Mouse (Mus musculus) ovary, adult 18-20 months (tissue): Measurements from ENCODE around the gene Klhl40.

ENCODE experiments used
- DNase-seq: peaks from one replicate; pipeline ENCODE4 v3.0.0; 2022; ENCODE audit warnings: low spot score, mixed read lengths

Gene Klhl40

DNA sequence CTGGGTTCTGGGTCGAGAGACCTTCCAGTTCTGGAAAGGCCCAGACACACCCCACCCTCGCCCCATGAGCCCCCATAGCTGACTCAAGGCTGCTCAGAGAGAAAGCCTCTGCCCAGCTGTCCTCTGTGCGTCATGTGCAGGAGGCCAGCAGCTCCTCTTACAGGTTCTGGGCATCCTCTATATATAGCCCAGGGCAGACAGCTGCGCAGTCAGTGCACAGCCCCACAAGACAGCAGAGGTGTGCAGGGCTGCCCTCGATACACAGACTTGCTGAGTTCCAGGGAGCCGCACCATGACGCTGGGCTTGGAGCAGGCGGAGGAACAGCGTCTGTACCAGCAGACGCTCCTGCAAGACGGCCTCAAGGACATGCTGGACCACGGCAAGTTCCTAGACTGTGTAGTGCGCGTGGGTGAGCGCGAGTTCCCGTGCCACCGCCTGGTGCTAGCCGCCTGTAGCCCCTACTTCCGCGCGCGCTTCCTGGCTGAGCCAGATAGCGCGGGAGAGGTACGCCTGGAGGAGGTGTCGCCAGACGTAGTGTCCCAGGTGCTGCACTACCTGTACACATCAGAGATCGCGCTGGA, at the start of gene Klhl40:
TSS of gene Klhl40 (plus strand) at position 124 of the 582 bp plus-strand sequence.
- no peak for DNase-seq

DNA sequence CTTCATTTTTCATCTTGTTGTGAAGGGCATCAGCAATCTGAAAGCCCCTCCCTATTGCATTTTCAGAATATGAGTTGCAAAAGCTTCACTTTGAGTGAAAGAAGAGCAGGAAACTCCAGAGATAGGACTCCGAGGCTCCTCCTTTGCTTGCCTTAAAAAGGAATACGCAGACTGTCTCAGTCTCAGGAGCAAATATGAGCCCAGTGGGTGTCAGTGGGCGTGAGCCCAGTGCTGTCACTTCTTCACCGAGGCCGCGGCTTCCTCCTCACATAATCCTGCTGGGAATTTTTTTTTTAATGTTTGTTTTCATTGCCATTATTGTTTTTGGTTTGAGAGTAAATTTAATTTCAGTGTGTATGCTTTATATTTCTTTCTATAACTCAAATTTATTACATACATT, 36.9 kb upstream of the Klhl40 start:
- DNase-seq: no peak

DNA sequence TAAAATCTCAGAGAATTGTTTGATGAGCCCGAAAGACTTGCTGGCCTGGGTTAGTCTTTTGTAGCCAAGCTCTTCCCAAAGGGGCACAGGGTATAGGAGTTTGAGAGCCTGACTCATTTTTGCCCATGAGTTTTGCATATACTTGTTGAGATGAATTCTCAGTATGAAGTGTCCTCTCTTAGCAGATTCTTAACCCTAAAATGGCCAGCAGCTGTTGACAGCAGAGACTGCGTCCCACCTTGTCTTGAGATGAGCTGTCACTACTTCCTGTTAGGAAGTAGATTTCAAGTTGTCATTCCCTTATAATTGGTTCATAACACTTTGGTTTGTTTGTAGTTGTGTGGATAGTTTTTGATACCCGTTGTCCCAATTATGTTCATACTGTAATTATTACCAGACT, 36.2 kb upstream of the Klhl40 start:
- no peak for DNase-seq

DNA sequence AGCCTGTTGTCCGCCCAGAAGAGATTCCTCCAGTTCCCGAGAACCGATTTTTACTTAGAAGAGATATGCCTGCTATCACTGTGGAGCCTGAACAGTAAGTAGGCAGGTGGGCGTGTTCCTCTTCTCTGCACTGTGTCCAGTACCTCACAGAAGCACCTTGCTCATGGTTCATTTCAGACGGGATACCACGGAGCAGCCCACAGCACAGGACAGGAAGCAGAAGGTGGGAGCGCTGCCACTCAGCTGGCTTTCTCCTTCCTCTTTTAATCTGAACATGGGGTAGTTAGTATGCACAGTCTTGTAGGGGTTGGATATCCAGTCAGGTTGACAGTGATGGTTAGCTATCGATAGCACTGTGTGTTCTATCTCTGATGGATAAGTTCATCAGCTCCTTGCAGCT, 33.4 kb upstream of the Klhl40 start:
- DNase-seq: no peak

DNA sequence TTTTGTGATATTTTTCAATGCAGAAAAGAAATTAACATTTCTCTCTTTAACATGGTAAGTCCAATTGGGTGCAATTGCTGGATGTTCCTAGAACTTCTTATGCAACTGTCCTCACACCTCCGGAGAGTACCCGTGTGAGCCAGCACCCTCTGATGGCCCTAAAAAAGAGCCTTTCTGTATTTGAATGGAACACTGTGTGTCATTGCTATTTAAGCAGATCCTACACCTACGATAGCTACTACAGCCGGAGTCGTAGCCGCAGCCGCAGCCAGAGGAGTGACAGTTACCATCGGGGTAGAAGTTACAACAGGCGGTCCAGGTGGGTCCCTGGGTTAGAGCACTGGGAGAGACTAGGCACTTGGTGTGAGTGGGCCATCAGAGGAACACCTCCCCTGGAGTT, 24.6 kb upstream of the Klhl40 start:
- no peak for DNase-seq

DNA sequence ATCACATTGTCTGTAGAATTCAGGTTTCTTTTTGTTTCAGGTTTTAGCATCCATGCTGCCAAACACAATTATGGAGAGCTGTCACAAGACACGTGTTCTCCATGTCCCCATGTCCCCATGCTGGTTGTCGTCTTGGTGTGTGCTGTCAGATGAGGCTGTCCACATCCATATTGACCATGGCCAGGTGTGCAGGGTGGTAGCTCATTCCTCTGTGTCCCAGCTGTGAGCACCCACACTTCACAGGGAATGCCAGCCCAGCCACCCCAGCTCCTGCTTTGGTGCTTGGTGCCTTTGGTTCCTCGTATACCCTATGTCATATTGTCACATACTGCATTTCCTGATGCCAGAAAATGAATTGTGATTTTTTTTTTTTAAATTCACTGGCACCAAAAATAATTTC, 22.8 kb upstream of the Klhl40 start:
- no peak for DNase-seq

DNA sequence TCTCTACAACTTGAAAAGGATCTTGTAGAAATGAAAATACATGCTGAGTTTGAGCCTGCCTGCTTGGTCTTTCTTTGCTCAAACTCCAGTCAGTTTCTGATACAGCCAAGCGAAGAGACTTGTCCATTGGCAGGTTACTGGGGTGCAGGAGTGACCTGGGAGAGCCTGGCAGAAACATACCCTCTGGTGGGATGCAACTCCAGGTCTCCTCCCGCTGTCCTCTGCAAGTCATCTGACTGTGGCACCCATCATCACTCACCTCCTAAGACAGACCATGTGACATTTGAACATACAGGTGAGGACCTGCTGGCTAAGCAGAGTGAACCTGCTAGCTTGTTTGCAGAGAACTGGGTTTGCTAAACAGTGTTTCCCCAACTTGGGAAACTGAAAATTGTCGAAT, 20.6 kb upstream of the Klhl40 start:
- no peak for DNase-seq

DNA sequence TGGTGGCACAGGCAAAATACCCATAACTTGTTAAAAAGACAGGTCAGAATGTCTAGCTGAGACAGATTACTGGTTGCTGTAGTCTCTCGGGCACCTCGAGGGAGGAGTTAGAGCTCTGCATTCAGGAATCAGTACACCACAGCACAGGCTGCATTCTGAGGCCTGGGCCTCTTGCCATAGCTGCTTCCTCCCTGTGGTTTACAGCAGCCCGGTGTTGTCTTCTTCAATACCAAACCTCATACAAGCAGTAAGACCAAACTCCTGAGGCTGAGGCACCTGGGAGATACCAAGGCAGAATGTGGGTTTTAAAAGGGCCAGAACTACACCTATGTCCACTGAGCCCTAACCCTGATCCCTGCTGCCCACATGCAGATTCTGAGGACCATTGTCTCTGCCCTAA, 20.0 kb upstream of the Klhl40 start:
- DNase-seq: no peak

DNA sequence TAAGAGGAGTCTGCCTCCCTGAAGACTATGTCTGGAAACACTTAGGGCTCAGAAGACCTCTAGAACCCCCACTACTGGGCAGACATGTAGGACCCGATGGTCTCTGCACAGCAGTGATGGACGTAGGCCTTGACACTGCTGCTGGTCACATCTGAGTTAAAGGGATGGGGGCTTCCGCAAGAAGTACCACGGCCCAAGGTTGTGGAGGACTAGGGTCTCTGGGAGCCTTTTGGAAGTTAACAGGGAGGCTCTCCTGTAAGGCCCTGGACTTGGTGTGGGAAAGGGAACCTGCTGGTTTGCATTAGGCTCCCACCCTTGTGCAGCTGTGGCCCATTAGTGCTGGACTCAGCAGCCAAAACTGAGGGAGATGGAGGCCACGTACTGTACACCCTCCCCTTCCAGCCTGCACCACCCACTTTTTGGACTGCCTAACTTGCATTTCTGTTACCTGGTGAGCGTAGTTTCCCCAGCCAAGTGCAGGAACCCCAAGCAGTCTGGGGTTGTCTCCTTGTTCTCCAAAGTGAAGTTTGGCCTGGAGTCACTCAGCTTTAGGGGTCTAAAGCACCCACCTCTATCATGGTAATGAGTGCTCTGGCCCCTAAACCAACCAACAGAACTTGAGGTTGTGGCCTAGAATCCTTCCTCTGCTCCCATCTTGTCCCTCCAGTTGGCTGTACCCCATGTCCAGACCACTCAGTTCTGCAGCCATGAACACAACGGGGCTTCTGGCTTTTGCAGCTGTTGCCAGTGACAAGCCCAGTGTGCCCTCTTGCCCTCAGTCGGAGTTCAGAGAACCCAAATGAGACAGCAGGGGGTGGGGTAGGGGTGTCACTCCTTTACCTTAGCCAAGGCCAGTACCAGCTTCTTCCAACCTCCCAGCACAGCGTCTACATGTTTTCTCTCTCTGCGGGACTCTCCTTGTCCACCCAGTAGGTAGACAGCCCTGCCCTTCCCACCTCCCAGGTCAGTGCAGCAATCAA, 19.3 kb upstream of the Klhl40 start:
- no peak for DNase-seq

DNA sequence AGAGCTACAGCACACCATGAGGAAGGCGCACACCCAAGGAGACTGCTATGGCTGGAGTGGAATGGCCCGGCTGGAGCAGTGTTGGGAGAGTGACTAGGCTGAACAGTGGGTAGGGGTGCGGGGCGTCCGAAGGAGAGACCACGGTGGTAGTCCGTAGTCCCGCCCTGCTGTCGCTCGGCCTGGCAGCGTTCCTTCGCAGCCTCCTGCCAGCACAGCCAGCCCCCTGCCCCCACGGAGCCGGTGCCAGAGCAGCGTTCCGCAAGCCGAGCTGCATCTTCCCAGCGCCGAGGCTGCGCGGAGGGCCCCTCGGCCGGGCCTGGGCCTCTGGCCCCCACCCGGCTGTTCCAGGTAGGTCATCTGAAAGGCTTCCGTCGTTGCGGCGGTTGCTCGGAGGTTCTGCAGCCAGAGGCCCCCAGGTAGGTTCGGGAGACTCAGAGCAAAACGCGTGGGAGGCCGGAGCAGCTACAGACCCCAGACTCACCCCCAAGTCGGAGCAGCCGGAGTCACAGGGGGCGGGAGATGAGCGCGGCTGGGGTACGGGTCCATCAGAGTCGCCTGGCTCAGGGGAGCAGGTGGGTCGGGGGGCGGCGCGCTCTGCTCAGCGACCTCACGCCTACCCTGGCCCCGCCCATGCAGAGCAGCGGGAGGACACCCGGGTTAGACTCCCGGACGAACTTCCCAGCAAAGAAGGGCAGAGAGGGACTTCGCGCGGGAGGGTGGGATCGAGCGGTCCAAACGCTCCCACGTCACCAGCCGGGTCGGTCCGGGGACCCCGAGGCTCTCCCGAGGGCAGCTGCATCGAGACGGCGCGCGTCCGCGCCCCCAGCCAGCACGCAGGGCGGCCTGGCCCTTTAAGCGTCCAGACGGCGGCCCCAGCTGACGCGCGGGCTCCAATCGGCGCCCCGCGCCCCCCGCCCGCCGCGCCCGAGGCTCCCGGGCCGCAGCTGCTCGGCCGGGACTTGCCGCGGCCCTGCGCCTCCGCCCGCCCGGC, 18.0 kb upstream of the Klhl40 start, which contains the start of gene Zfp651:
TSS of gene Zfp651 (plus strand) at position 240 of the 991 bp plus-strand sequence.
- no peak for DNase-seq

DNA sequence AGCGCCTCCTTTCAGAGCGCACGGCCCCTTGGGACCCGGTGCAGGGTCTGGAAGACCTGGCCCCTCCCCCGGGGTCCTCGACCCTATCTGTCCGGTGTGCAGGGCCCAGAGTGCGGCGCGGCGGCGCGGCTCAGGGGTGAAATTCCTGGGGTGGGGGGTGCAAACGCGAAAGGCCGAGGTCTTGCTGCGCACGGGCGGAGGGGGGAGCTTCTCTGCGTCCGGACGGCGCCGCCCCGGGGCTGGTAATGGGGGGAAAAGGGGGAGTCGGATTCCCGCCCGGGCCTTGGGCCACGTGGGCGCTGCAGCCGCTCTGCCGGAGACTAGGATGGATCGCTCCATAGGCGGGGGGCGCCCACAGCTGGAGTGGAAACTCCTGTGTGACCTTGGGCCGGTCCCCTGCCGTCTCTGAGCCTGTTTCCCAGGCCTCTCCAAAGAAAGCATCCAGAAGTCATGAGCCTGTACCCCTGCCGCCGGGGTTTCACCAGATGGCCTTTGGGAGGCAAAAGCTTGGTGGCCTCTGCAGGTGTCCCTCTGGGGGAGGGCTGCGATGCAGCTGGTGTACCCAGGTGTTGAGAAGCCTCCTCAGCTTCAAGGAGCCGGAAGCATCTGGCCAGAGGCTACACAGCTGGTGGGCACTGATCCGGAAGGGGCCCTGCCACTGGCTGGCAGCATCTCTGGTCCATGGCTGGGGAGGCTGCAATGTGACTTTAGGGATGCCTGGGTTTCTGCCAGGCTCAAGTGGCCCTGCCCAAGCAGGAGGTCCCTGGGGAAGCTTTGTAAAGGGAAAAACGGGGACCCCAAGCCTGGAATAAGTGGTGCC, 16.9 kb upstream of the Klhl40 start:
- DNase-seq: peak; percentile 71

DNA sequence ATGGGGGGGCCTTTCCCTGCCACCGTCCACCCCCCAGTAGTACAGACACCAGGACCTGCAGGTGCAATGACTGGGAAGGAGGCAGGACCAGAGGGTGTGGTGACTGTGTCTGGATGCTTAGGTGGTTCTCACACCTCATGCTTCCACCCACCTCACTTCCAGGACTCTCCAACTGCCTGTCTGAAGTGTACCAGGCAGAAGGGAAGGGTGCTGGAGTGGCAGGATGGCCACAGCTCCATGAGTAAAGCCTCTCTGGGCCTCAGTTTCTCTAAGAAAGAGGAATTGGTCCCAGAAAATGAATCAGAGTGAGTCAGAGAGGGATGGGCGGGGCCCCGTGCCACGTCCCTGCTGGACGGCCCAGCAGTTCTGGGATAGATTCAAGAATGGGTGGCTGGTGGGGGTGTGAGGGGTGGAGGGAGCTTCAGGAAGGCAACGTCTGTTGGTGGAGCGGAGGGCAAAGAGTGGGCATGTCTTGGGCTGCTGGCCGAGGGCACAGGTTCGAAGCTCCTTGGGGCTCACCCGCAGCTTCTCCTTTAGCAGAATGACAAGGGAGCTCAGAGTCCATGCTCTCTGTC, 16.2 kb upstream of the Klhl40 start:
- no peak for DNase-seq

DNA sequence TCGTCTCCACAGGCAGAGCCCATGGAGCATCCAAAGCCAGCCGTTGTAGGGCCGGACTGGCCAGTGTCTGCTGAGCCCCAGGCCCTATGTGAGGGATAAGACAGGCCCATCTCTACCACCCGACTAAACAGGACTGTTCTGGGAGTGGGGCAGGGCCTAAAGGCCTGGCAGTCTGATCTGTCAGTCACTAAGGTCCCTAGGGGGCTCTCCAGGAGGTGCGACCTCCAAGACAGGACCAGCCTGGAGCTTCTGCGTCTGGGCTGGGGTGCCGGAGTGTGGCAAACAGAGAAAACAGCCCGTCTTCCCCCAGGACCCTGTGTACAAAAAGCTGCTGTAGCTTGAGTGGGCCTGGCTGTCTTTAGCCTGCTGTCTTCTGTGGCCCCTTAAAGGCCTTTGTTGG, 15.6 kb upstream of the Klhl40 start:
- no peak for DNase-seq

DNA sequence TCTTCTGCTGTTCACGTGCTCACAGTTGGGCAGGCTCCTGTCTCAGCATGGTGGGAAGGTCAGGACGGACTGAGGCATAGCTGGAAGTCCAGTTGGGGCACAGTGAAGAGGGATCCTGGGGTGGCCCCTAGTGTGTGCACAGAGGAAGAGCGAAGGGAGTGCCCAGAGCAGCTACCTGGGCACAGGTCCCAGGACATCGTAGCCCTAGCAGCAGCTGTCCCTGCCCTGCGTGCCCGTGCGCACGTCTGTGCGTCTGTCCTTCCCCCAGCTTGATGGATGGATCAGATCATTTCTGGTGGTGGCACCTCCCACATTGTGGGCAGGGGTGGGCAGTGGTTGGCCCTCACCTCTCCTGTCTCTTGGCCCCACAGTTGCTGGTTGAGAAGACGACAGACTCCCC, 15.2 kb upstream of the Klhl40 start:
- no peak for DNase-seq

DNA sequence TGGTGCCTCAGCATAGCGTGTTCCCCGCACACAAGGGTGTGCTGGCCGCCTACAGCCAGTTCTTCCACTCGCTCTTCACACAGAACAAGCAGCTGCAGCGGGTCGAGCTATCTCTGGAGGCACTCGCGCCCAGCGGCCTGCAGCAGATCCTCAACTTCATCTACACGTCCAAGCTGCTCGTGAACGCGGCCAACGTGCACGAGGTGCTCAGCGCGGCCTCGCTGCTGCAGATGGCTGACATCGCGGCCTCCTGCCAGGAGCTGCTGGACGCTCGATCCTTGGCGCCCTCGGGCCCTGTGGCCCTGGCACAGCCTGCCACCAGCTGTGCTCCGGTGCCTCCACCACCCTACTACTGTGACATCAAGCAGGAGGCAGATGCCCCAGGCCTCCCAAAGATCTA, 14.6 kb upstream of the Klhl40 start:
- DNase-seq: no peak

DNA sequence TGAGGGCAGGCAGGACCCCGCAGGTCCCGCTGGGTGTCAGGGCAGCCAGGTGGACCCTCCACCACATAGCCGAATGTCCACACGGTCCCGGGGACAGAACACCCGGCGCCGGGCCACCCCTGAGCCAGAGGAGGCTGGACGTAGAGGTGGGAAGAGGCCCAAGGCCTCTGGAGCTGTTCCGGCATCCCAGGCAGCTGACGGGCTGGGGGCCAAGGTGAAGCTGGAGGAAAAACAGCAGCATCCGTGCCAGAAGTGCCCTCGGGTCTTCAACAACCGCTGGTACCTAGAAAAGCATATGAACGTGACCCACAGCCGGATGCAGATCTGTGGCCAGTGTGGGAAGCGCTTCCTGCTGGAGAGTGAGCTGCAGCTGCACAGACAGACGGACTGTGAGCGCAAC, 13.7 kb upstream of the Klhl40 start:
- no peak for DNase-seq

DNA sequence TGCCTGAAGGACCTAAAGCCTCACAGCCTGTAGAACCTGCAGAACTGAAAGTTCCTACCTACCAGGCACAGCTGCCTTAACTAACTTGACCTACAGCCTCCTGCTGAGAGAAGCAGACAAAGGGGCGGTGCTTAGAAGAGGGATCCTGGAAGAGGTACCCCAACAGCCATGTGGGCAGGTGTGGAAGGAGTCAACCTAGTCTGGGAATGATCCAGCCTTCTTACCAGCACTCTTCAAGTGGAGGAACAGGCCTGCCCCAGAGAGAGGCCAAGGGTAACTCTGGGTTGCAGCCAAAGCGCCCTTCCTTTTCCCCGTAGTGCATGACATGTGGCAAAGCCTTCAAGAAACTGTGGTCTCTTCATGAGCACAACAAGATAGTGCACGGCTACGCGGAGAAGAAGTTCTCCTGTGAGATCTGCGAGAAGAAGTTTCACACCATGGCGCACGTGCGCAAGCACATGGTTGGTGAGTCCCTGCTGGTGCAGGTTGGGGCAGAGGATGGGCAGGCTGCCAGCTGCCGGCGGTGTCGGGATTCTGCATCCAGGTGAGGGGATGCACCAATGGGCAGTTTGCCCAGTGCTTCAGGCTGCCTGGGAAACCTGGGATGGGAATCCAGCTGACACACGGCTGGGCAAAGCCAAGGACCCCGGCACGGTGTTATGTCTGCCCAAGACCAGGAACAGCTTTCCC, 12.1 kb upstream of the Klhl40 start:
- DNase-seq: no peak

DNA sequence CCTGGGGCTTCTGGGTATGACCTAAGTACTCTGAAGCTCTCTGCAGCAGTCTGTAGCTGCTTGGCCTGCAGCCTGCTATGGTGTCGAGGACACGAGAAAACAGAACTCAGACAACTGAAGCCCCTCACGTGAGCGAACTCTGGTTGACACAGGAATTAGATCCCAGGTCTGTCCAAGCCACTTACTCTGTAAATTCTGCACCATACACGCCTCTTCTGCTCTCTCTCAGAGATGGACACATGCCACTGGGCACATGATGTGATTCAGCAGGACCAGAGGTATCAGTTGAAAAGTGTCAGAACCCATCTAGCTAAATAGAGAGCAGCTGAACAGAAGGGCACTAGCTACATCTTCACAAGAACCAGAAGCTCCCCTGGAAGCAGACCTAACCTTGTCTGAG, 5.0 kb upstream of the Klhl40 start:
- DNase-seq: no peak

DNA sequence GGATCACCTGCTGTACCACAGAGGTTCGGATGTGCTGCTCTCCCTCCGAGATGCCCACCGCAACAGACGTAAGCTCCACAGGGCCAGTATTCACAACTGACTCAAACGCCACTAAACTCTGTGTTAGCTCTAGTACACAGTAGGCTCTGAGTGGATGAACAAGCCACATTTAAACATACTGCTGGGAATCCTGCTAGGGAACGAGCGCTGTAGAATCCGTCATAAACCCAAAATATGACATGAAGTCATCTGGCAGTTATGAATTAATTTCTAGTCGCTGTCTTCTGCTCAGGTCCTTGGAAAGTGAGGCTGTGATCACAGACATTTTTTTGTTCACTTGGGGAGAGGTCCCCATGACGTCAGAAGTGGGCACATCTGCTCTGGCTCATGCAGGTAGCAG, 1.5 kb upstream of the Klhl40 start:
- no peak for DNase-seq

DNA sequence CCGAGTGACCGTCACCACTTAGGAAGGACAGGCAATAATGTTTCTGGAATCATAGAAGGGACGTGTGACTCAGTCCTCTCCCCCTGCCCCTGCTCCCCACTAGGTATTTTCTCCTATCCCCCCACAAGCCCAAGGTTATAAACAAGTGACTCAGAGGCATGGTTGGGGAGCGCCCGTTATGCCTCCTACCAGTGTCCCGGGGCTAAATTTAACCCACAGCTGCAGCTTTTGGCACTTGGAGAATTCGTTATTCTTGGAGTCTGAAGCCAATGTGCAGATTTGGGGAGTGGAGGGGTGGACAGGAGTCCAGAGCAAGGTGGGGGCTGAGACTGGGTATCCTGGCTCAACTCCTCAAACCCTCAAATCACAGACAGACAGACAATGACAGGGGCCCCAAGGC, 896 bp upstream of the Klhl40 start:
- DNase-seq: no peak
